Mouse (Mus musculus) myocyte (in vitro differentiated cells): ENCODE data around the gene Atl1. TPM values are rescaled to one million over a fixed set of nuclear protein-coding genes. Genes with fewer than 3 reads are reported as not detected.

Source experiments
- H3K27me3 ChIP-seq: one replicate; pipeline ENCODE4 v1.6.1; 2011; ENCODE audit not compliant: control insufficient read depth, insufficient read depth, insufficient read length
- H3K36me3 ChIP-seq: one replicate; pipeline ENCODE4 v1.6.1; 2011; ENCODE audit not compliant: control insufficient read depth, insufficient read depth
- H3K4me2 ChIP-seq: one replicate; pipeline ENCODE4 v1.6.1; 2011; ENCODE audit warnings: low read depth, control low read depth
- H3K4me3 ChIP-seq: one replicate; pipeline ENCODE4 v1.5.1; 2011; ENCODE audit warnings: mild to moderate bottlenecking, control low read depth, moderate library complexity
- H3K79me2 ChIP-seq: one replicate; pipeline ENCODE4 v1.6.1; 2011; ENCODE audit not compliant: control insufficient read depth, insufficient read depth
- H3ac ChIP-seq: one replicate; pipeline ENCODE4 v1.6.1; 2011; ENCODE audit not compliant: control insufficient read depth, insufficient read length
- CEBPB ChIP-seq: IDR thresholded peaks from 2 replicates; pipeline ENCODE4 v1.6.1; 2011; ENCODE audit warnings: mild to moderate bottlenecking, moderate library complexity; ENCODE audit not compliant: poor library complexity, insufficient read depth, severe bottlenecking
- E2F4 ChIP-seq: IDR thresholded peaks from one replicate; pipeline ENCODE4 v1.6.1; 2011; ENCODE audit warnings: mild to moderate bottlenecking, control low read depth, moderate library complexity; ENCODE audit not compliant: insufficient read depth
- MAX ChIP-seq: IDR thresholded peaks from one replicate; pipeline ENCODE4 v1.6.1; 2011; ENCODE audit warnings: low read depth, mild to moderate bottlenecking, control low read depth
- MYOD1 ChIP-seq, 3 experiments: IDR thresholded peaks; one replicate each; pipeline ENCODE4 v1.6.1; 2011; ENCODE audit warnings: control low read depth in 2 of 3, low read depth in 2 of 3, mild to moderate bottlenecking in 2 of 3, moderate library complexity in 1 of 3; ENCODE audit not compliant: insufficient read length in 2 of 3, control insufficient read depth in 1 of 3
- MYOG ChIP-seq, 3 experiments: IDR thresholded peaks; one replicate each; pipeline ENCODE4 v1.6.1; 2011; ENCODE audit warnings: control low read depth in 2 of 3, low read depth in 2 of 3, mild to moderate bottlenecking in 2 of 3; ENCODE audit not compliant: insufficient read length in 2 of 3, control insufficient read depth in 1 of 3, insufficient read depth in 1 of 3
- POLR2A ChIP-seq: IDR thresholded peaks from one replicate; pipeline ENCODE4 v1.6.1; 2011; ENCODE audit warnings: low read depth, mild to moderate bottlenecking, control low read depth, moderate library complexity; ENCODE audit not compliant: insufficient read length
- POLR2AphosphoS2 ChIP-seq: IDR thresholded peaks from one replicate; pipeline ENCODE4 v1.6.1; 2011; ENCODE audit warnings: low read depth, control low read depth; ENCODE audit not compliant: insufficient read length
- REST ChIP-seq: IDR thresholded peaks from one replicate; pipeline ENCODE4 v1.6.1; 2011; ENCODE audit warnings: mild to moderate bottlenecking, control low read depth, moderate library complexity; ENCODE audit not compliant: insufficient read depth, insufficient read length
- SRF ChIP-seq: IDR thresholded peaks from one replicate; pipeline ENCODE4 v1.6.1; 2011; ENCODE audit warnings: low read depth; ENCODE audit not compliant: control insufficient read depth, insufficient read length
- TCF12 ChIP-seq: IDR thresholded peaks from one replicate; pipeline ENCODE4 v1.6.1; 2011; ENCODE audit warnings: mild to moderate bottlenecking, control low read depth; ENCODE audit not compliant: poor library complexity, insufficient read depth, severe bottlenecking
- TCF3 ChIP-seq: IDR thresholded peaks from one replicate; pipeline ENCODE4 v1.6.1; 2011; ENCODE audit warnings: low read depth, control low read depth; ENCODE audit not compliant: insufficient read length
- USF1 ChIP-seq: IDR thresholded peaks from one replicate; pipeline ENCODE4 v1.6.1; 2011; ENCODE audit warnings: low read depth, mild to moderate bottlenecking, control low read depth, moderate library complexity
- polyA plus RNA-seq: library from polyadenylated mRNA; unstranded; fragments of >200 nt; fragmentation: generic; extraction: Trizol; gene quantifications from one replicate; pipeline ENCODE4 v1.2.1, GENCODE M21; 2012; ENCODE audit warnings: missing spikeins

Gene Atl1
- polyA plus RNA-seq, 1 experiment: 0.36 TPM

GRCm38 (mm10) chr12:69848083-69848878 is 44.1 kb upstream of the Atl1 start:
- Histone ChIP-seq H3K4me2 (no peak overlapping the region), H3ac (no peak overlapping the region), H3K4me3 (no peak overlapping the region), H3K79me2 (no peaks in the 10 kb centered on the region), H3K36me3 (peaks cover 30% of the 10 kb centered on the region), H3K27me3 (no peaks in the 10 kb centered on the region)
- TF ChIP-seq POLR2AphosphoS2 (no peak), E2F4 (no peak), MYOD1 (IDR thresholded peaks at IDR 0.05; ENCODE audit: control insufficient read depth in 1 of 3, insufficient read length in 2 of 3, low read depth in 2 of 3) (no peak), MAX (no peak), POLR2A (no peak)

GRCm38 (mm10) chr12:69852288-69852687 is 40.1 kb upstream of the Atl1 start:
- Histone ChIP-seq H3K27me3 (no peaks in the 10 kb centered on the region), H3K4me3 (no peak overlapping the region), H3K79me2 (no peaks in the 10 kb centered on the region), H3K4me2 (no peak overlapping the region), H3K36me3 (peaks cover 25% of the 10 kb centered on the region), H3ac (no peak overlapping the region)
- TF ChIP-seq E2F4 (no peak), MYOD1 (IDR thresholded peaks at IDR 0.05; ENCODE audit: control insufficient read depth in 1 of 3, insufficient read length in 2 of 3, low read depth in 2 of 3) (no peak), TCF3 (no peak)

- H3K4me2 ChIP-seq: no peak overlapping the region
- H3K27me3 ChIP-seq: no peaks in the 10 kb centered on the region
- no peaks in the 10 kb centered on the region for H3K79me2 ChIP-seq
- peaks cover 15% of the 10 kb centered on the region for H3K36me3 ChIP-seq
- H3ac ChIP-seq: no peak overlapping the region
- no peak for TF ChIP-seq USF1
- TF ChIP-seq MYOD1 (IDR thresholded peaks at IDR 0.05; ENCODE audit: control insufficient read depth in 1 of 3, insufficient read length in 2 of 3, low read depth in 2 of 3): no peak
- TF ChIP-seq MAX: no peak
- TF ChIP-seq TCF3: no peak
- no peak for TF ChIP-seq CEBPB
- no peak for TF ChIP-seq E2F4
- TF ChIP-seq REST: no peak
- no peak for TF ChIP-seq POLR2A
- no peak for TF ChIP-seq MYOG (IDR thresholded peaks at IDR 0.05; ENCODE audit: control insufficient read depth in 1 of 3, insufficient read depth in 1 of 3, insufficient read length in 2 of 3, low read depth in 2 of 3)
- no peak for TF ChIP-seq POLR2AphosphoS2
- TF ChIP-seq TCF12: no peak
- TF ChIP-seq SRF: no peak
- no peak overlapping the region for H3K4me3 ChIP-seq
These were observed 39.0 kb upstream of the Atl1 start for GRCm38 (mm10) chr12:69853387-69853786.

GRCm38 (mm10) chr12:69853942-69854341 is 38.5 kb upstream of the Atl1 start:
- no peak overlapping the region for H3ac ChIP-seq
- no peak overlapping the region for H3K4me3 ChIP-seq
- no peak overlapping the region for H3K4me2 ChIP-seq
- H3K79me2 ChIP-seq: peaks cover 3% of the 10 kb centered on the region
- peaks cover 14% of the 10 kb centered on the region for H3K36me3 ChIP-seq
- no peaks in the 10 kb centered on the region for H3K27me3 ChIP-seq
- TF ChIP-seq MYOD1 (IDR thresholded peaks at IDR 0.05; ENCODE audit: control insufficient read depth in 1 of 3, insufficient read length in 2 of 3, low read depth in 2 of 3) (no peak), TCF12 (no peak), CEBPB (no peak), TCF3 (no peak), SRF (no peak), E2F4 (no peak), MAX (no peak), POLR2AphosphoS2 (no peak), MYOG (IDR thresholded peaks at IDR 0.05; ENCODE audit: control insufficient read depth in 1 of 3, insufficient read depth in 1 of 3, insufficient read length in 2 of 3, low read depth in 2 of 3) (no peak), REST (no peak), USF1 (no peak), POLR2A (no peak)

GRCm38 (mm10) chr12:69855641-69856300 is 36.6 kb upstream of the Atl1 start:
- no peak overlapping the region for H3K4me2 ChIP-seq
- H3K4me3 ChIP-seq: no peak overlapping the region
- no peak overlapping the region for H3ac ChIP-seq
- TF ChIP-seq POLR2A (no peak), REST (no peak), SRF (no peak), MAX (no peak), POLR2AphosphoS2 (no peak), E2F4 (no peak), MYOG (IDR thresholded peaks at IDR 0.05; ENCODE audit: control insufficient read depth in 1 of 3, insufficient read depth in 1 of 3, insufficient read length in 2 of 3, low read depth in 2 of 3) (no peak), TCF3 (no peak)
- H3K36me3 ChIP-seq: peaks cover 10% of the 10 kb centered on the region
- H3K79me2 ChIP-seq: peaks cover 11% of the 10 kb centered on the region
- H3K27me3 ChIP-seq: no peaks in the 10 kb centered on the region
